Mouse (Mus musculus): ENCODE results near the gene Carmil1. TPM values are rescaled to one million over a fixed set of nuclear protein-coding genes. Genes with fewer than 3 reads are reported as not detected.

Gene Carmil1
- polyA plus RNA-seq, 1 experiment from 2014 or later = 30.2 TPM

DNA sequence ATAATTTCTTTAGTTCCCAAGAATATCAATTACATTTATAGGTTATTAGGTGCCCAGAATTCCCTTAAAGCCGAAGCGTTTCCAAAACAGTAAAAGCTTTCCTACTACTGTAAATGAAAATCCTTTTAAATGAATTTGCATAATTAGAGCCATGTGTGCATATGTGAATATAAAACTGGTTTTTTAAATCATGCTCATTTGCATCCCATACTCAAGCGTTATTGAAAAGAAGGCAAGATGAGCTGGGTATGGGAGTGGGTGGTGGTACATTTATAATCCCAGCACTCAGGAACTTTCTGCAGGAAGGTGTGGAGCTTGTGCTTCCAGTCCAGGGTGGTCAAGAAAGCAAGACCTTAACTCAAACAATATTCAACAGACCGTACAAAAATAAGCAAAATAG lies 178.3 kb downstream of the Carmil1 start:
- Histone ChIP-seq H3K27me3 (replicated peaks; ENCODE audit: low read depth, poor library complexity, severe bottlenecking) (no peaks in the 10 kb centered on the region), H3K36me3 (replicated peaks) (no peaks in the 10 kb centered on the region), H3K9me3 (no peaks in the 10 kb centered on the region), H3K4me3 (no peak overlapping the region), H3K4me1 (no peaks in the 10 kb centered on the region), H3K27ac (replicated peaks) (no peak overlapping the region)
- no peak for DNase-seq (ENCODE audit: low spot score)
- 91% methylated on average over 4 of the region's 4 CpGs for WGBS

DNA sequence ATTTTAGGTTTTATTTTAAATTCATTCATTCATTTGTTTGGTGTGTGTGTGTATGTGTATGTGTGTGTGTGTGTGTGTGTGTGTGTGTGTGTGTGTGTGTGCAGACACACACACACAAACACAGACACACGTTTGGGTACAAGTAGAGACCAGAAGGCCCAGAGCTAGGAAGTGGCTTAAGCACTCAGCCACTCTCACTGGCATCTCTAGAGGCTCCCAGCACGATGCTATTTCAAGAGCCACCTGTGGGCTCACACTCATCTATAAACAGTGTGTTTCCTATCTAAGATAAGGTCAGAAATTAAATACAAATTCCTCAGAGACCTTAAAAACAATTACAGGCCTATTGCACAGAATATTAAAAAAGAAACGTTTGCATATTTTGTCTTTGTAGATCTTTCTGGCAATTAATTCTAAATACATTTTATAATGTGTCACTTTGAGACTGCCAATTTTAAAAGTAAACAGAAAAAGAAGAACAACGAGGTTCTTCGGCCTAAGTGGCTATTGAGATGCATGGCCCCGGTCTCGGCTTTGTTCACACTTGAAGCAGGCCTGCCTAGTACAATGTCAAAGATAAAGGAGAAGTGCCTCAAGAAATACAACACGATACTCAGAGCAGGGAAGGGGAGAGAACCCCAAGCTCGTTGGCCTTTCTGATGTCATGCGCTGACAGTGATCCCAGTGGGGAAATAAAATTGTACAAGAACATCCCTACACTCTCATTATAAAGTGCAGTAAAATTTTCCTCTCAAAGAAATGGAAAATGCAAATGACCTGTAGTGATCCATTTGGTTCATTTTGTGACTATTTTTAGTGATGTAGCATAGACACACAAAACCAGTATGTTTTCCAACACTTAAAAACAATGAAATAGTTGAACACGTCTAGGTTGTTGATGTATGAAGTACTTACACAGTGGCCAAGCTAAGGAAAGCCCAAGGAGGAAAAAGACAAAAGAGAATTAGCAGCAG lies 179.2 kb downstream of the Carmil1 start:
- no peak for DNase-seq (ENCODE audit: low spot score)
- 72% methylated on average over 11 of the region's 11 CpGs for WGBS
- Histone ChIP-seq H3K36me3 (replicated peaks) (no peaks in the 10 kb centered on the region), H3K27ac (replicated peaks) (no peak overlapping the region), H3K4me1 (no peaks in the 10 kb centered on the region), H3K4me3 (no peak overlapping the region), H3K27me3 (replicated peaks; ENCODE audit: low read depth, poor library complexity, severe bottlenecking) (no peaks in the 10 kb centered on the region), H3K9me3 (no peaks in the 10 kb centered on the region)

DNA sequence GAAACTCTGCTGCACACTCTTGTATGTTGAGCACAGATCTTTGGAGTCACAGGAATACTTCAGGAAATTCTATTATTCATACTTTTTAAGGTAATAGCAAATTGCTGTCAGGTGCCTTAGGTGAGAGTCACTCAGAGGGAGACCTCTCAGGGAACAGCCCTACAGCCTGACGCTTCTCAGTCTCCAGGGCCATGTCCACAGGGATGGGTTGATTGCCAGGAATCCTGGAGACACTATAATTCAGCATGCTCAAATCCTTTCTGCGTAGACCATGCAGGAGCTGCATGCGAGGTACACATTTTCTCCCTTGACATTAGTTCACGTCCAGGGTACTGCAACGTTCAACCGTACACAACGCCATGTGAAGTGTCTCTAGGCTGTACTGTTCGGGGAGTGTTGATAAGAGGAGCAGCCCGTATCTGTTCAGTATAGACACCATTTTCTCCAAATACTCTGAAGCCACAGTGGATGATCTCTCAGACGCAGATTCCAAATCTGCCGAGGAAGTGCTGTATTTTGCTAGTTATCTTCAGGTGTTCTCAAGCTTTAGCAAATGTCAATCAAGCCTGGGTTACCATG lies 180.0 kb downstream of the Carmil1 start:
- DNase-seq (ENCODE audit: low spot score) = no peak
- Histone ChIP-seq H3K9me3 (no peaks in the 10 kb centered on the region), H3K27me3 (replicated peaks; ENCODE audit: low read depth, poor library complexity, severe bottlenecking) (no peaks in the 10 kb centered on the region), H3K36me3 (replicated peaks) (no peaks in the 10 kb centered on the region), H3K27ac (replicated peaks) (no peak overlapping the region), H3K4me3 (no peak overlapping the region), H3K4me1 (no peaks in the 10 kb centered on the region)
- 89% methylated on average over 11 of the region's 11 CpGs for WGBS

DNA sequence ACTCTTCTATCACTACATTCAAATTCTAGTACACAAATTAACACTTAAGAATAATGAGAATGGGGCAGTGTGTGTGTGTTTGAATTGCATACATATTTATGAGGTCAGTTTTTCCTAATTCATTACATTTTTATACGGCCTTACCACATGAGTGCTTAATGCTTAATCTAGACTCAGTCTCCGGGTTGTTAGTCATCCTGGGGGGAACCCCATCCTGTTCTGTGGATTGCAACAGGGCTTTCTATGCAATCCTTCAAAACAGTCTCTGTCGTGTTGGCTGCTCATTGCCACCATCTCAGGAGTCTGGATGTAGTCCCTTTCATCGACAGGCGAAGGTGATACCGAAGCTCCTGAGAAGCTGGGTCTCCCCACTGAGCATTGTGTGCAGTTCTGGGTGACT lies 184.0 kb downstream of the Carmil1 start:
- Histone ChIP-seq H3K27me3 (replicated peaks; ENCODE audit: low read depth, poor library complexity, severe bottlenecking) (no peaks in the 10 kb centered on the region), H3K4me1 (no peaks in the 10 kb centered on the region), H3K4me3 (no peak overlapping the region), H3K27ac (replicated peaks) (no peak overlapping the region), H3K9me3 (no peaks in the 10 kb centered on the region), H3K36me3 (replicated peaks) (no peaks in the 10 kb centered on the region)
- WGBS = 92% methylated on average over 6 of the region's 6 CpGs
- DNase-seq (ENCODE audit: low spot score) = no peak

DNA sequence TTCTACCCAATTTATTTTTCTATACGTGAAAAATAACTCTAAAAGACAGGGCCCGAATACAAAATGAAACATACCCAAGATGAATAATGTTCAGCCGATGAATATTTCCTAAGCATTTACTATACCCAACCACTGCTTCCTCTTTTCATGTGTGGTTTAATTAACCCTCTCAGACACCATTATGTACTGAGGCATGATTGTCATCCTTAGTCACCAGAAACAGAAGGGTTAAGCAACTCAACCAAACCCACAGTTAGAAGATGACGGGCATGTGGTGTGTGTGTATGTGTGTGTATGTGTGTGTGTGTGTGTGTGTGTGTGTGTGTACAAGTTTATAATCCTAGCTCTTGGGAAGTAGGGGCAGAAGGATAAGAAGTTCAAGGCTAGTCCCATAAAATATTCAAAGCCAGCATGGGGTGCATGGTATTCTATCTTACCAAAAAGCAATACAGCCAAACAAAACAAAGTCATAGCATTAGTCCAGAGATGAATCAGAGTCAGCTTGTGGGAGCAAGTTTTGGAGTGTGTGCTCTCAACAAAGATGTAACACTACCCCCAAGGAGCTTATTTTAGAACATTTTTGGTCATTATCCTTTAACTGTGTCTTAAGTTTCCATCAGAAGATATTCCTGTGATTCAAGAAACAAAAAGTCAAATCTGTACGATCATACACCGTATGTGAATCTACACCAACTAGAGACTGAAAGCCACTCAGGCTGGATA lies 185.6 kb downstream of the Carmil1 start:
- Histone ChIP-seq H3K4me3 (no peak overlapping the region), H3K4me1 (no peaks in the 10 kb centered on the region), H3K36me3 (replicated peaks) (no peaks in the 10 kb centered on the region), H3K27ac (replicated peaks) (no peak overlapping the region), H3K9me3 (no peaks in the 10 kb centered on the region), H3K27me3 (replicated peaks; ENCODE audit: low read depth, poor library complexity, severe bottlenecking) (no peaks in the 10 kb centered on the region)
- no peak for DNase-seq (ENCODE audit: low spot score)
- 91% methylated on average over 6 of the region's 6 CpGs for WGBS

DNA sequence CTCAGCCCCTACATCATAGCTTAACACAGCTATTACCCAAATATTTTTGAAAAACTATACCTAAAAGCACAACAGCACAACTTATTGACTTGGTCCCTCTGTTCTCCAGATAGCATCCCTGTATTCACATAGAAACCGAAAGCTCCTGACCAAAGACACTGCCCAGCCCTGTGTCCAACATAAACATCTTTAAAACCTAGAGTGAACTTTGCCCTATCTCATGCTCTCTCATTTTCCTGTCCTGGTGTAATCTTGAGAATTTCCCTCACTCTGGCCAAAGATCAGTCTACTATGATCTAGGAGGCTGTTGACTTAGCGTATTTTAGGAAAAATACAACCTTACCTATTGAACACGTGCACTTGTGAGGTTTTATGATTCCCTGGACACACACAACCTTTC lies 187.5 kb downstream of the Carmil1 start:
- H3K27ac ChIP-seq (replicated peaks) = no peak overlapping the region
- no peaks in the 10 kb centered on the region for H3K4me1 ChIP-seq
- DNase-seq (ENCODE audit: low spot score) = no peak
- no peaks in the 10 kb centered on the region for H3K36me3 ChIP-seq (replicated peaks)
- no peaks in the 10 kb centered on the region for H3K9me3 ChIP-seq
- WGBS = 91% methylated on average over 3 of the region's 3 CpGs
- H3K4me3 ChIP-seq = no peak overlapping the region
- H3K27me3 ChIP-seq (replicated peaks; ENCODE audit: low read depth, poor library complexity, severe bottlenecking) = no peaks in the 10 kb centered on the region

GRCm38 (mm10) chr13:24092073-24092472 lies 188.5 kb downstream of the Carmil1 start:
- H3K27ac ChIP-seq (replicated peaks) = no peak overlapping the region
- H3K9me3 ChIP-seq = no peaks in the 10 kb centered on the region
- WGBS = 92% methylated on average over 5 of the region's 5 CpGs
- no peak overlapping the region for H3K4me3 ChIP-seq
- no peaks in the 10 kb centered on the region for H3K27me3 ChIP-seq (replicated peaks; ENCODE audit: low read depth, poor library complexity, severe bottlenecking)
- no peak for DNase-seq (ENCODE audit: low spot score)
- 0 out of 2 replicates have a peak, but pooled peaks cover 2% of the 10 kb centered on the region for H3K36me3 ChIP-seq (replicated peaks)
- H3K4me1 ChIP-seq = no peaks in the 10 kb centered on the region

GRCm38 (mm10) chr13:24082153-24082552 lies 198.4 kb downstream of the Carmil1 start:
- H3K9me3 ChIP-seq = no peaks in the 10 kb centered on the region
- H3K4me1 ChIP-seq = no peaks in the 10 kb centered on the region; the same call in 1 of the 2 replicates
- no peaks in the 10 kb centered on the region for H3K27me3 ChIP-seq (replicated peaks; ENCODE audit: low read depth, poor library complexity, severe bottlenecking)
- no peak overlapping the region for H3K27ac ChIP-seq (replicated peaks)
- WGBS = 79% methylated on average over 4 of the region's 4 CpGs
- H3K36me3 ChIP-seq (replicated peaks) = 0 out of 2 replicates have a peak, but pooled peaks cover 1% of the 10 kb centered on the region
- DNase-seq (ENCODE audit: low spot score) = no peak
- no peak overlapping the region for H3K4me3 ChIP-seq

- no peak overlapping the region for H3K4me3 ChIP-seq
- no peaks in the 10 kb centered on the region for H3K36me3 ChIP-seq (replicated peaks)
- DNase-seq (ENCODE audit: low spot score) = no peak
- no peaks in the 10 kb centered on the region for H3K9me3 ChIP-seq
- no peaks in the 10 kb centered on the region for H3K27me3 ChIP-seq (replicated peaks; ENCODE audit: low read depth, poor library complexity, severe bottlenecking)
- 88% methylated on average over 7 of the region's 7 CpGs for WGBS
- no peak overlapping the region for H3K27ac ChIP-seq (replicated peaks)
- no peaks in the 10 kb centered on the region; the same call in 1 of the 2 replicates for H3K4me1 ChIP-seq
These were observed 198.9 kb downstream of the Carmil1 start for GRCm38 (mm10) chr13:24081698-24082097.

DNA sequence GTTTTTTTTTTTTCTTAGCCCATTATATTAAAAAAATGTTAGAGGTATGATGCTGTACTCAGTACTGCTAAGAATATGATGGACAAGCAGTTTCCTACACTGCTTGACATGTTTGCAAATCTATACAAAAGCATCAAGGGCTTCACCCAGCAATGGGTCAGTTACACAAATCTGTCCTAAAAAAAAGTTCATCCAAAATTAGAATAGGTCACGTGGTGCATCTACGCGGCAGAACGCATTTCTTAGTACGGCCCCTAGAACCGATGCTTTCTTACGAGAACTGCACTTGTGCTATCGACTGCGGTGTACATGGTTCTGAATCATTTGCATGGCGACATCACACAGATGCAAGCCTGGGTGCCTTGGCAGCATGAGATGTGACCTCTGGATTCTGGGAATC lies 208.0 kb downstream of the Carmil1 start:
- peaks cover 7% of the 10 kb centered on the region; the same call in 1 of the 2 replicates for H3K36me3 ChIP-seq (replicated peaks)
- no peak for DNase-seq (ENCODE audit: low spot score)
- 94% methylated on average over 10 of the region's 10 CpGs for WGBS
- peaks cover 1% of the 10 kb centered on the region for H3K4me1 ChIP-seq
- H3K27ac ChIP-seq (replicated peaks) = no peak overlapping the region
- H3K9me3 ChIP-seq = no peaks in the 10 kb centered on the region
- H3K27me3 ChIP-seq (replicated peaks; ENCODE audit: low read depth, poor library complexity, severe bottlenecking) = no peaks in the 10 kb centered on the region
- no peak overlapping the region for H3K4me3 ChIP-seq

DNA sequence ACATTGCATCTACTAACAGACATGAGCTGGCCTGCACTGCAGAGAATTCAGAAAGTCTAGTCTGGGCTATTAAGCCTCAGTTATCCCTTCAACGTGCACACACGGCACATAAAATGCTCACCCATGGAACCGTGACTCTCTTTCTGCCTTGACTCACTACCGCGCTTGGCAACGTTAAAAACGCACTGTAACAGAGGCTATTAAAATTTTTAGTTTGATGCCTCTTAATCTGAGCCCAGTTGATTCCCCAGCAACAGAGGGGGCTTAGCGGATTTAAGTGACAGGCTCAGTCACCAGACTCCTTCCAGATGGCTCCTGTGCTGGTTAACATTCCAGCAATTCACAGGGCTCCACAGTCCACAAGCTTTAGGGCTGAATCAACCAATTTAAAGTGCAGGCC lies 213.0 kb downstream of the Carmil1 start:
- H3K27me3 ChIP-seq (replicated peaks; ENCODE audit: low read depth, poor library complexity, severe bottlenecking) = no peaks in the 10 kb centered on the region
- H3K36me3 ChIP-seq (replicated peaks) = peaks cover 5% of the 10 kb centered on the region; the same call in 1 of the 2 replicates
- 82% methylated on average over 8 of the region's 8 CpGs for WGBS
- peak; percentile 40 for DNase-seq (ENCODE audit: low spot score)
- no peak overlapping the region for H3K4me3 ChIP-seq
- H3K9me3 ChIP-seq = no peaks in the 10 kb centered on the region
- H3K27ac ChIP-seq (replicated peaks) = no peak overlapping the region
- peaks cover 11% of the 10 kb centered on the region for H3K4me1 ChIP-seq

DNA sequence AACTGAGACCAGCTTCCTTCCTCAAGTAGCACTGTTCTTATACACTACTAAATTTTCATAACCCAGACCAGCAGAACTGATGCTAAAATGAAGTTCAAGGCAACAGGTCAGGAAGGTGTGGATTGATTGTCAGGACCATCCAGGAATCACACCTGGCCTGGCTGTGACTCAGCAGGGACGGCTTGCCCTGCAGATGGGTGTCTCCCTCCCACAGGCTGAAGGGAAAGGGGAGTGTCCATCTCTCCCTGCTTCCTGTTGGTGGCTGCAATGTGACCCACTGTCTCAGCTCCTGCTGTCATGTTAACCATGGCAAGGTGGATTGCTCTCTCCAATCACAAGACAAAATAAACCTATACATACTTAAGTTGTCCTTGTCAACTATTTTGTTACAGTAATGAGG lies 215.1 kb downstream of the Carmil1 start:
- WGBS = 72% methylated on average over 1 of the region's 1 CpGs
- Histone ChIP-seq H3K27me3 (replicated peaks; ENCODE audit: low read depth, poor library complexity, severe bottlenecking) (no peaks in the 10 kb centered on the region), H3K4me3 (no peak overlapping the region), H3K4me1 (peaks cover 11% of the 10 kb centered on the region), H3K27ac (replicated peaks) (no peak overlapping the region), H3K36me3 (replicated peaks) (peaks cover 5% of the 10 kb centered on the region; the same call in 1 of the 2 replicates), H3K9me3 (no peaks in the 10 kb centered on the region)
- no peak for DNase-seq (ENCODE audit: low spot score)
